Mouse (Mus musculus) thymus, adult 18-20 months (tissue): ENCODE results near the gene Begain.

Experiments
- DNase-seq, 2 experiments: peaks; one replicate each; pipeline ENCODE4 v3.0.0; 2022; ENCODE audit warnings: mixed read lengths in 2 of 2

The Begain gene

DNA sequence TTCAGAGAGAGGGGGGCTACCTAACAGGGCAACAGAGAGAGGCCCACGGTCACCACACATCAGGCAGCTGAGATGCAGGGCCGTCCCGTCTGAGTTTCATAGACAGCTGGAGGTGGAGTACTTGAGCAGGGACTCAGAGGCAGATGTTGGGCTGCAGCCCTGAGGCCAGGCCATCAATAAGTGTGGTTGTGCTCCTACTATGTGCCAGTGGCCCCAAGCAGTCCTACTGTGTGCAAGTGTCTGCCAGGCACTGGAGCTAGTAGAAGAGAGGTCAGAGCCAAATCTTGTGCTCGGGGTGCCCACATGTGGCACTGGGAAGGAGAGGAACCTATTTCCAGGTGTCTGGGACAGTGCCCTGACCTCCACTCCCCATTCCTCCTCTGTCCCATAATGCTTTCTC, 18.1 kb downstream of the Begain start:
- no peak for DNase-seq

DNA sequence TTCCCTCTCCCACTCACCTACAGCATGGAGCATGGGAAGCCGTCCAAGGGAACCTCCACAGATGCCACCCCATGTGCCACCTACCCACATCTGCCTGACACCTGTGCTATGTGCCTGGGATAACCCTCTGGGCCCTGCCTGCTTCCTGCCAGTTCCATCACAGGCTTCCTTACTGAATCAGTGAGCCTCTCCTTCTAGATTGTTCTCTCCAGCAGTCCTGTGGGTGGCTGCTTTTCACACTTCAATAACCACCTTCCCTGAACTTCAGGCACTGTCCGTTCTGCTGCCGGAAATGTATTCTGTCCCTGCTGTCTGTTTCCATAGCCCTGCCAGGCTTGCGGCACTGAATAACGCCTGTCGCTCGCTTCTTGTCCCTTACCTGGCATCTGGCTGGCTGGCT, 22.4 kb downstream of the Begain start:
- no peak for DNase-seq

DNA sequence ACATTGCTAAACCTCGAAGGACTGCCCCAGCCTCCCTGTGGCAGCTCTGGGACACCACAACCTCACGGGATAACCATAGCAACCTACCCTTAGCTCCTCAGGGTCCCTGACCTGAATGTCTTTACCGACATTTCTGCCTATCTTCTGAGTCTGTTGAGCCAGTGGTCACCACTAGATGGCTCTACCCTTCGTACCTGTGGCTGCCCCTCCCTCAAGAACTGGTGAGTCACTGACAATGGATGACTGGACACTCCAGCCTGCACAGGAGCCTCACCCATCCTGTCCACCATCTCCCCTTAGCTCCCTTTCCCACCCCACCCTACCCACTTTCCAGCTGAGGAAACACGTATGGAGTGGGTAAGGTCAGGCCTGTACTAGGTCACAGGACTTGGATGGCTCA, 23.5 kb downstream of the Begain start:
- no peak for DNase-seq

DNA sequence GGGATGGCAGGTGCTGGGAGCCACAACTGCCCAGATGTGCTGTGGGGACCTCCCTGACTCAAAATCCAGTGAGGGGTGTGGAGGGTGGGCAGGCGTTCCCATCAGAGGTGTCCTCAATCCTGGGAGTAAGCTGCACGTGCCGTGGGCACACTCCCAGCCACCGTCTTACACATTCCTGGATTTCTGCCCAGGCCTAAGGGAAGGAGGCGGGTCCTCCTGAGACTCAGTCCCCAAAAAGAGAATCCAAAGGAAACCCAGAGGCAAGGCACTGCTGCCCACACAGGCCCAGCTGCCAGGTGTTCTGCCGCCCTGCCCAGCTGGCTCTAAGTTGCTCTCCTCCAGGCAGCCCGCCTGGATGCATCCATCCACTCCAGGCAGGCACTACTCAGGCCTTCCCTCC, 28.7 kb downstream of the Begain start:
- no peak for DNase-seq

DNA sequence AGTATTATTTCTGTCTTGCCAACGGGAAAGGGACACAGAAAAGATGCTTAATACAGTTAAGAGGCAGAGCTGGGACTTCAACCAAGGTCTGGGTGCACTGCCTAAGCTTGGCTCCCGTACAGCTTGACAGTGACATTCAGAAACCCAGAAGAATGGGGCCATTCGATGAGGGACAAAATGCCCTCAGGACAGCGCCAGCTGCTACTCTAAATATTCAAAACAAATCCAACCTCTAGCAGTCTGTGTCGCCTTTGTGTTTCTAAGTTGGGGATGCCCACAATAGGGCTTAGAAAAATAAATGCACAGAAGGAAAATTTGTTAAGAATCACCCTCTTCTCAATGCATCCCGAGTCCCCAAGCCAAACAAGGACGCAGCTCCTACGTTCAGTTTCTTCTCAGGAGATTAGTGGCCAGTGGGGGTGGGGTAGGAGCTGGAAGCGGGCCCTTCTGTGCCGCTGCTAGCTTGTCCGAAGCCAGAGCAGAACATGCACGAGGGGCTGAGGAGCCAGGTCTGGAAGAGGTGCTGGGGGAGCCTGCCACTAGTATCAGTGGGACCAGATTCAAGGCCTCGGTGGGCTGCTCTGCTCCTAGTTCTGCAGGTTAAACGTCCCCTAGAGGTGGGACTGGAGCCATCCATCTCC, 29.7 kb downstream of the Begain start:
- no peak for DNase-seq

DNA sequence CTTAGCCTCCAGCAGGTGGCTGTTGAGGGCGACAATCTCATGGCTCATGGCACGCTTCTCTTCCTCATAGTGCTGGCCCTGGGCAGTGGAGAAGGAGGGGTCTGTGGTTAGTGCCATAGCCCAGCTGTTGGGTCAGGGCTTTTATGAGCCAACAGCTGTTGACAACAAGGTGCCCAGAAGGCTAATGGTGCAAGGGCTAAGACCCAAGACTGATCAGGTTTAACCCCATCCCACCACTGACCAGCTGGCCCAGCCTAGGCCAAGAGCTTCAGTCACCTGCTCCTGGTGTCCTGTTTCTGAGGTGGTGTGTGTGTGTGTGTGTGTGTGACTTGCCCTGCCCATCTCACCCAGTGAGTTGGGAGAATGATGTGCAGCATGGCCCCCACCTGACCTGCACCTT, 31.0 kb downstream of the Begain start:
- DNase-seq: no peak

DNA sequence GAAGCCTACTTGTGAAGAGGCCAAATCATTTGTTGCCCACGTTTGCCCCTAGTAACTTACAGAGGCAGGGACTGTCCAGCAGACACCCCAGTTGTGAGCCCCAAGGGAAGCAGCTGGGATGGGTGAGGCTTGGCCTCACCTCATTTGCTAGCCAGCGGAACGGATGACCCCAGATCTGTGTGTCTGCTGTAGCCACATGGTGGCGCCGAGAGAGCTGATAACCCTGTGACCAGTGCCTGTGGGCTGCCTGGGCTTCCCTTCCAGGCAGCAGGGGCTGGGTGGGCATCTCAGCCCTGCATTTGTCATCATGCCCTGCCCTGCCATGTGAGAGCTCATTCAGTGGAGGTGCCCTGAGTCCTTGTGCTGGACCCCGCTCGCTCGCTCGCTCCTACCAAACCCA, 44.2 kb downstream of the Begain start:
- no peak for DNase-seq

DNA sequence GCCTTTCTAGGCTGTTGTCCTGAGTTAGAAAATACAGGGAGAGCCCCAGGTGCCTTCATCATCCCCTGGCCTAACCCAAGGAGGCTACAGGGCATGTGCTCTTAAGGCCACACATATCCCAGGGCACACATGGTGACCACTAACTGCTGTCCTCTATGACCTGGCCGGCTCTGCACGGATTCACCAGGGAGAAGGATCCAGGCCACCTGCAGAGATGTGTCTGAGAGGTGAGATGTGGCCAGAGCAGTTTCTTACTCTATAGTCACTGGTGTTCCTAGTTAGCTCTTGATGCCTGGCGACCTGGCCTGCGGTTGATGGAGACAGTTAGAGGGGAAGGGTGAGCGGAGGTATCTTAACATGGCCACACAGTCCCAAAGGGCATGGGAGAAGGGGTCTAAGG, 45.1 kb downstream of the Begain start:
- DNase-seq: no peak

DNA sequence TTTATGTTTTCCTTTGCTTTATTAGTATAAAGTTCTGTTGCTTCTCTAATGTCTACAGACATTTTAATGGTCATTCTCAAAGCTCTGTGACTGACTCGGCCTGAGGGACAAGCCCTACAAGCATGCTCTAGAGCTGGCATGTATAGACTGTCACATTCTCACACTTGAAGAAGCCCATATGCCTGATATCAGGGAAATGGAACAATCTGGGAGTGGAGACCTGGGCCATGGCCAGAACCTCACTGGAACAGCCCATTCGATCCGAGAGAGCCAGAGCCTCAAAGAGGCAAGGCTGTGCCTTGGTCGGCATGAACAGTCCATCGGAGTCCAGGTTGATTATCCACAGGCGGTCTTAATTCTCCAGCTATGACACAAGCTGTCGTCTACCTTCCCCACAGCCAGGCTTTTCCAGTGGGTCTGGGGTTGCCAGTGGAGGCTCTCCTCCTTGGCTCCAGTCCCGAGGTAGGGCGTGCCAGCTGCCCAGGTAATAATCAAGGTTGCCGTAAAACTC, 45.8 kb downstream of the Begain start:
- DNase-seq: no peak

DNA sequence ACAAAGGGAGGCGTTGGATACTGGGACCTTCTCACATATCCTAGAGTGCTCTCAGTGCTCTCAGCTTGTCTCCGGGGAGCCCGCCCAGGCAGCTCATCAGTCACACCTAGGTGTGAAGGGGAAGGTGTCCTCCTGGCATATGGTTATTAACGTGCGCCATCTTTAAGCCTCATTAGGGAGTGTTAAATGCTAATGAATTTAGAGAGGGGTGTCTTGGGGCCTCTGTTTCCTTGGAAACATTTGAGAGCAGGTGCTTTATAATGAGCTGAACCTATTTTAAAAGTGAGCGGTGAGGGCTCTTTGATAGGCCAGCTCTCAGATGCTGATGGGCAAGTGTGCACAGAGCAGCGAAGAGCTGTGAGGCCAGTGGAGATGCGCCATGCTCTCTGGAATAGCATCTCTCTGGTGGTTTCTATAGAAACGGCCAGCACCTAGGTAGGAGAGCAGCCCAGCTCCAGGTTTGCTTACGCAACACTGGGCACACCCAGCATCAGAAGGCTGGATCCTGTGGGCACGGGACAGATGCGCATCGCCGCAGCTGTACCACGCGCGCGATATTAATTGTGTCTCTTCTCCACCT, 57.9 kb downstream of the Begain start:
- no peak for DNase-seq

DNA sequence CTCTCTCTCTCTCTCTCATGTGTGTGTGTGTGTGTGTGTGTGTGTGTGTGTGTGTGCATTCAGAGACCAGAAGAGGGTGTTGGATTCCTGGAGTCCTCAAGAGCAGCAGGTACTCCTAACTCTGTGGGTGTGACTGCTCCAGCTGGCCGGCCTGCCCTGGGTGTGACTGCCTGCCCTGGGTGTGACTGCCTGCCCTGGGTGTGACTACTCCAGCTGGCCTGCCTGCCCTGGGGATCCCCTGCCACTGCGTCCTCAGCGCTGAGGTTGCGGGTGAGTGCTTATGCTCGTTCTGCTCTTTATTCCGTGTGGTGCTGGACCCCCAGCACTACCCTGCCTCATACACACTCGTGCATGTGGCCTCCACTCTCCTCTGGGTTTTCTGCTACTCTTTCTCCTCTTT, 65.0 kb downstream of the Begain start:
- DNase-seq: no peak

DNA sequence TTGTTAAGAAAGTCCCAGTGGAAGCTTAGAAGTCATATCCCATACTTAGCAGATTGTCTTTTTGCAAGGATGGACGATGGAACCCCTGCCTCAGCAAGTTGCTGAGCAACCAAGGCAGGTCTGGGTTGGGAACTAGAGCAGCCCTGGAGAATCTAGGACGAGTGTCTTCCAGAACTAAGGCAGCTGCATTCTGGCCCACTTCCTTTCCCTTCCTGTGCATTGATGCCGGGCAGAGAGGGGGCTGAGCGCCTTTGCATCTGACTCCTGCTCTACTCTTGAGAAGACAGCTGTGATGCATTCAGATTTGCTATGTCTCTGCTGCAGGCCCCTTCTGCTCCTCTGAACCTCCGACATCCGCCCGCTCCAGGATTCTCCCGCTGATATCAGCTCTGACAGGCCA, 70.8 kb downstream of the Begain start:
- DNase-seq: no peak

DNA sequence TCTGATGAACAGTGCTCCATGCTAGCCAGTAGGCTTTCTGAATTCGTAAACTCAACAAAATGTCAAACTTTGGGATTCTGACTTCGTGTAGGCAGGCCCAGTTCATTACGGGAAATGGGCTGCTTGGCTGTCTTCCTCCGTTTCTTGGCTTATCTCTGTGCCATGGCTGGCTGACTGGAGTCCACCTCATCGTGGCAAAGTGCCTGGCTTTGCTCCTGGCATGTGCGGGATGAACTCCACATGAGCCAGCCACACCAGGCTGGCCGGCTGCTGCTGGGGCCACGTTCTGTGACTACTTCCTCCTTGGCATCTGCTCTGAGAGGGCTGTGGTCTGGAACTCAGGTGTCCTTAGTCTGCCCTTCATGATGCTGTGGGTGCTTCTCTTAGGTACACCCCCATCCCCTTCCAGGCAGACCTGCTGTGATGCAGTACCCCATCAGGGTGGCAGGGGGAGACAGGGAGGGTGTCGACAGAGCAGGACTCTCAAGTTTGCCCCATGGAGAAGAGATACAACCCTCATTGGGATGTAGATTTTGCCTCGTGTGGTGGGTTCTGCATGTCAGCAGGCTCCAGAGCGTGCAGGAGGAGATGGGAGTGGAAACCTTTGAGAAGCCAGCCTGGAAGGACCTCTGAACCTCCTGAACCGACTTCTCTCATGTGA, 71.9 kb downstream of the Begain start:
- no peak for DNase-seq

DNA sequence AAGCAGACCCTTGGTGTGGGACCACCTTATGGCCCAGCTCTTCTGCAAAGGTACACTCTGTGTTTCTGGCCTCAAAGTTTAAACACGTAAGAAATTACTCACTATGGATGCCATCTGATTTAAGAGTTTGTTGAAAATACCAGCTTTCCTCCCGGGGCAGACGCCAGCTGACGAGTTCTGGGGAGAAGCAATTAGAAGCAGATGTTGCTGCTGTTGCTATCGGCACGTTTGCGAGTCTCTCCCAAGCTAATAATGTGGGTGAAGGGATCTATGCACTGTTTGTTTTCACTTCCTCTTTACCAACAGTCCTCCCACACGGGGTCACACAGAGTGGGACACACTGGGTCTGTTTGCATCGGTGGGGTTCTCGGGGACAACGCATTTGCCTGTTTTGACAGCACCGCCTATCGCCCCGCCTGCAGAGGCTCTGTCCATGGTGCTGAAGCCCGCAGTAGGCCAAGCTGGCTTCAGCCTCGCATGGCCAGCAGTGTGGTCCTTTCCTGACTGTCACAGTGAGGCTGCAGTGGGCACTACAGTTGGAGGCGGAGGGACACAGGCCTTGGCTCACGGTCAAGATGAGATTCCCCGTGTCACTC, 73.5 kb downstream of the Begain start:
- DNase-seq: peak; percentile 23 to 25

DNA sequence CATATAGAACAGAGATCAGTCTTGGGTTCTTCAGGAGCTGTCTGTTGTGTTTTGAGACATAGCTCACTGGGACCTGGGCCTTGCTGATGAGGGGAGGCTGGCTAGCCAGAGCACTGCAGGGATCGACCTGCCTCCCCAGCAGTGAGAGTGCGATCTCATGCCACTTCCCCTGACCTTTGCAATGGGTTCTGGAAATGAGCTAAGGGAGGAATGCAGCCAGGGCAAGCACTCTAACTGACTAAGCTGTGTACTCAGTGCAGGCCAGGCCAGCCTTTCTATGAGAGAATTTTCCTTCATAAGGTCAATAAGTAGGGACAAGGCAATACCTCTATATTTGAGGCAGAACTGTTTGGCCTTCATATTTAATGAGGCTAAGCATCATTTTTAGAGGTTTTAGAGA, 75.0 kb downstream of the Begain start:
- DNase-seq: no peak

DNA sequence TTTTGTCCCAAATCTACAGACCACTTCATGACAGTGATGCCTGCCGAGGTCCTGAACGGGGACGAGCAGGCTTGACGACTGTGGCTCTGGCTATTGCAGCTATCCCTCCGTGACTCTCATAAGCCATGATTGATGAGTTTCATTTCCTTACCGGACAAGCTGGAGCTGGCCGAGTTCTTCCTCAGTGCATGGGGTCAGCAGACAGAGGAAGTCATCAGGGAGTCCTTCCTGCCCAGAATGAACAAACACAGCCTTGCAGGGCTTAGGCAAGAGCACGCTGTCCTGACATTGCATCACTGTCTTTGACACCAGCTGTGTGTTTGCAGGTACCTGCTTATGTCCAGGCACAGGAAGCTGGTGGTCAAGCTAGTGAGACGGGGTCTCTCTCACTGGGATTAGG, 77.6 kb downstream of the Begain start:
- no peak for DNase-seq

DNA sequence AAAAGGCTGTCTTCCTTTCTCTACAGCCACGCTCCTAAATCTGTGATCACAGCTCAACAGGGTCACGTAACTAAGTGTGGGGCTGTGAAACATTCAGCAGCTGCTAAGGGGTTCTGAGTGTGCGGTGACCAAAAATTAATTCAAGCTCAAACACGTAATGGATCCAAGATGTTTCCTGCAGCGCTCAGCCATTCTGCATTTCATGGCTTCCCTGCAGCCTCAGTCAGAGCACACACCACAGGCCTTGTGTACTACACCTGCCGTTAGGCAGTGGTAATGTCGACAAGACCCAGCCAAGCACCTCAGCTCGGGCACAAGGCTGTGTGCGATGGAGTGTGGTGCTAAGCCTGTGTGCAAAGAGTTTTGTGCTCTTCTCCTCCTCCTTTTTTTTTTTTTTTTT, 80.6 kb downstream of the Begain start:
- DNase-seq: no peak

DNA sequence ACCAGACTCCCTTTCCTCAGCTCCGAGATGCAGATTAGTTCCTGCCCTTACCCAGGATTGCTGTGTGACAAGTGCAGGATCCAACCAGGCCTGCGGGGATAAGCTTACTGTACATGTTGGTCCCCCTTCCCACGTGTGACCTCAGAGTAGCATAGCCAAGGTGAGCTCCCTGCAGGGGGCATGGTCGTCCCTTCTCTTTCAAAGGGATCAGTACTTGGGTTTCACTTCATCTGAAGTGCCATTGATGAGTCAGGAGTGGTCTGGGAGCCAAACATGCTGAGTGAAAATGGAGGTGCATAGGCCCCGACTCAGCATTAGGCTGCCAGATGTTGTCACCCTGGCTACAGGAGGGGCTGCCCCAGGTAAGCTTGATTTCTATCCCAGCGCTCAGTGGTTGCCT, 83.0 kb downstream of the Begain start:
- DNase-seq: no peak

DNA sequence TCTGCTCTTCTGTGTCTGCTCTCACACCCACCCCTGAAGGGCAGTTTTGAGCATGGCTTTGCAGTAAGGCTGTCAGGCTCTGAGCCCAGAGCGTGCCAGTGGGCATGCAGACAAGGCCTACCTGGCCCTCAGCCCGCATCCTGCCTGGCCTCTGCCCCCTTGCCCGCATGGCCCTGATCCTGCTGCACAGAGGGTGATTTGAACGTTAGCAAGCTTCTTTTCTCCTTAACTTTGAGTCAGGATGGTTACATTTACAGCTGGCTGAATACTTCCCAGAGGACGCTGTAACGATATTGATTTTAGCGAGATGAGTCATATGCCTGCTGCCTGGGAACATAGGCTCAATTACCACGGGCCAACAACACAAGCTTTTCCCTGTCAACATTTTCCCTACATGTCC, 83.5 kb downstream of the Begain start:
- no peak for DNase-seq

DNA sequence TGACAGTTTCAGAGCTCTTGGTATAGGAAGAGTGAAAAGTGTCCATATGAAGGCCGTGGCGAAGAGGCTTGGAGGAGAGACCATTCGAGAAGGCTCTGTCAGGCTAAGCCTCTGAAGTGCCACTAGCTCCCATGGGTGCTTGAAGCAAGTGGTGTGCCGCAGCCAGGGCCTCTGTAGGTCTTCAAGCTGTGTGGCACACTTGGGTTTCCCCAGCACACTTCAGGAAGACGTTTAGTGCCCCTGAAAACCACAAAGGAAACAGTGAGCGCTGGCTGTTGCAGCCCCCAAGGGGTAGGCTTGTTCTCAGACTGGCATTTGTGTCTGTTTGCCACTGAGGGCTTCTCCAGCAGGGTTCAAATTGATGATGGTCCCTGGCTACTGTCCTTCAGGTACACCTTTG, 84.5 kb downstream of the Begain start:
- no peak for DNase-seq

DNA sequence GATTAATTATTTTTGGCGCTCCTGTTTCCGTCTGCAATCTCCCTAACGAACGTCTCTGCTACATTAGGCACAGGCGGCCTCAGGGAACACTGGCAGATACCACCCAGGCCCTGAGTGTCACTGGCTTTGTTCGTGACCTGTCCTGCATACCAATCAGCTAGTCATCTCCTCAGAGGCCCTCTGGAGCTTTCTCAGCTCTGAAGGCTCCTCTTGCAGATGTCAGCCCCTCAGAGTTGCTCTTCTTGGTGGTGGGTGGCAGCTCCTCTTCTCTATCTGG, 85.4 kb downstream of the Begain start:
- no peak for DNase-seq
